Mouse (Mus musculus) E14TG2a.4 (cell line): ENCODE measurements around the gene Cdyl2.

Experiments used
- H3K27me3 ChIP-seq: 2 replicates; pipeline ENCODE4 v1.6.1; 2014; ENCODE audit warnings: low read length, control low read depth; ENCODE audit not compliant: insufficient read depth
- H3K36me3 ChIP-seq: 2 replicates; pipeline ENCODE4 v1.6.1; 2014; ENCODE audit warnings: low read length, control low read depth; ENCODE audit not compliant: insufficient read depth
- H3K4me1 ChIP-seq: replicated peaks from 2 replicates; pipeline ENCODE4 v1.6.1; 2014; ENCODE audit warnings: low read depth, low read length, control low read depth
- H3K4me3 ChIP-seq: replicated peaks from 2 replicates; pipeline ENCODE4 v1.5.1; 2014; ENCODE audit warnings: mild to moderate bottlenecking, low read length
- H3K9me3 ChIP-seq: 2 replicates; pipeline ENCODE4 v1.6.1; 2014; ENCODE audit warnings: low read length, control low read depth
- CTCF ChIP-seq: conservative IDR thresholded peaks from 2 replicates; pipeline ENCODE4 v1.5.1; 2014; ENCODE audit warnings: low read length
- NANOG ChIP-seq: IDR thresholded peaks from 2 replicates; pipeline ENCODE4 v1.6.1; 2014; ENCODE audit warnings: borderline replicate concordance, low read length, mixed read lengths
- POU5F1 ChIP-seq: IDR thresholded peaks from 2 replicates; pipeline ENCODE4 v1.6.1; 2014; ENCODE audit warnings: low read length, borderline replicate concordance

Cdyl2 gene

DNA sequence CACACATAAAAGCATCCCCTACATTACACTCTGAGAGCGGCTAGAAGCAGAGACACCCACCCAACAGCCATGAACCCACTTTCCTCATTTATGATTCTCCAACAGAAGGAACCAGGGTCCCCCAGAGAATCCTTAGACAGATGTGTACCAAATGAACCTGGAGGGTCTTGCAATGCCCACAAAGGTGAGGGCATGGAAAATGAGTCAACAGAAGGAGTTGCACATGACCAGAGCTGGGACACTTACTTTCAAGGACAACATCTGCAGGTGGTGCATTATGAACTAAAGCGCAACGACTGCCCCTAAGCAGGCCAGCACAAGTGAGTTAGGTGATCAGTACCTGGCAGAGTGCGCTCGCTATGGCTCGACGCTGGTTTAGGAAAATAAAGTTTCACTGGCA, 95.6 kb downstream of the Cdyl2 start:
- H3K4me1 ChIP-seq = peaks cover 40% of the 10 kb centered on the region
- no peak for TF ChIP-seq POU5F1
- TF ChIP-seq CTCF = no peak
- TF ChIP-seq NANOG = no peak
- H3K27me3 ChIP-seq = no peaks in the 10 kb centered on the region
- peaks cover 85% of the 10 kb centered on the region for H3K36me3 ChIP-seq
- H3K9me3 ChIP-seq = no peaks in the 10 kb centered on the region
- H3K4me3 ChIP-seq = no peak overlapping the region

DNA sequence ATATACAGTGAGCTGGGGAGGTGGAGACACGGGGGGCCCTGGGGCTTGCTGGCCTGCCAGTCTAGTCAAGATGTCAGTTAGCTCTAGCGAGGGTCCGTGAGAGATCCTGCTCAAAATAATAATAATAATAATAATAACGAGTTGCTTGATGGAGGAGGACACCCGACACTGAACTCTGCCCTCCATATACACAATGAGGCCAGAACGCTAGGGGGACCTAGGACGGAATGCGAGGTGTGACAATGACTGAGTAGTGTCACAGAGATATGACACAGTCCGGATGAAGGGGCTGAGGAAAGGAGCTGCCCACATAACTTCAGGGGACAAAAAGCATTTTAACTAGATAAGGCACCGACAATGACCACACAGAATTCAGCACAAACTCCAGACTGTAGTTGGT, 96.4 kb downstream of the Cdyl2 start:
- peaks cover 42% of the 10 kb centered on the region for H3K4me1 ChIP-seq
- H3K36me3 ChIP-seq = peaks cover 85% of the 10 kb centered on the region
- no peak overlapping the region for H3K4me3 ChIP-seq
- no peaks in the 10 kb centered on the region for H3K9me3 ChIP-seq
- H3K27me3 ChIP-seq = no peaks in the 10 kb centered on the region
- TF ChIP-seq POU5F1 = no peak
- TF ChIP-seq NANOG = no peak
- no peak for TF ChIP-seq CTCF

DNA sequence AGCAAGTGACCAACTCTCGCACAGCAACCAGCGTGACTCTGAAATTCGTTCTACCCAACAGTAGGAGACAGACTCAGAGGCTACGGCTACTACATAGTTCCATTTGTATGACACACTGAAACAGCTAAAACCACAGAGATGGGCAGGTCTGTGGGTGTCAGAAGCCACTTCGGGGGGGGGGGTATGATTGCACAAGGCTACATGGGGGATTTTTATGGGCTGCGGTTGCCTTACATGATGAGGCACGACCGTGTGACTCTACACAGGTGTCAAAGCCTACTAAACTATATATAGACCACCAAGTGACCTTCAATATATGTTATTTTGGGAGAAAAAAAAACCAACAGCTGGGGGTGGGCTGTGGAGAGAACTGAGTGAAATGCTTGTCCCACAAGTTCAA, 96.8 kb downstream of the Cdyl2 start:
- Histone ChIP-seq H3K9me3 (no peaks in the 10 kb centered on the region), H3K27me3 (no peaks in the 10 kb centered on the region), H3K36me3 (peaks cover 81% of the 10 kb centered on the region), H3K4me1 (peaks cover 46% of the 10 kb centered on the region), H3K4me3 (no peak overlapping the region)
- no peak for TF ChIP-seq CTCF
- TF ChIP-seq POU5F1 = no peak
- TF ChIP-seq NANOG = no peak

DNA sequence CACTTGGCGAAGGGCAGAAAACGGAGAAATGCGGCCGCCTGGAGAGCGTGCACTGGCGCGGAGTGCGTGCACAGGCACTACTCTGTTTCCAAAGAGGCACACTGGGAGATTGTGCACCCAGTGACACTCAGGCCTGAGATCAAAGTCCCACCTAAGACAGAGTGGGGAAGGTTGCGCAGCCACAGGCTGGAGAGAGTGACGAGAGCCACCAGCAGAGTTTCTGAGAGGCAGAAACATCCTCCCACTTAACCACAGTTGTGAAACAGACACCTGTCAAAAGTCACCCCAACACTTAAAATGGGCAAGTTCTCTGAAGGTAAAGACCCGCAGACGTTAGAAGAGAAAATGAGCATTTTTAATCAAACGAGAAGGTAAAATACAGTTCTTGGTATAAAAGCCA, 97.5 kb downstream of the Cdyl2 start:
- no peaks in the 10 kb centered on the region for H3K27me3 ChIP-seq
- TF ChIP-seq POU5F1 (no peak), CTCF (no peak), NANOG (no peak)

DNA sequence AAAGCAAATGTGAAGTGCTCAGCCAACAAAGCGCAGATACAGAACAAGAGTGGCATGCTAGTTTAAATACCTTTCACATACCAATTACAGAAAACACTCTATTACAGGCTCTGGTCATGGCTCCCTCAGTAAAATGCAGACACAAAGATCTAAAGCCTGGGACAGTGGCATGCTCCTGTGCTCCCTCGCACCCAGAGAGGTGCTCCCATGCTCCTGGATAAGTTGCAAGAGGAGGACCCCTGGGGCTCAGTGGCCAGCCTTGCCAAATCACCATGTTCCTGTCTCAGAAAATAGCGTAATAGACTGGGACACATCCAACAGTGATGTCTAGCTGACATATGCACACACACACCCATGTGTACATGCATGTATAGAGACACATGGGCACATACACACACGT, 98.4 kb downstream of the Cdyl2 start:
- Histone ChIP-seq H3K36me3 (peaks cover 78% of the 10 kb centered on the region), H3K9me3 (no peaks in the 10 kb centered on the region), H3K27me3 (no peaks in the 10 kb centered on the region), H3K4me3 (no peak overlapping the region), H3K4me1 (peaks cover 58% of the 10 kb centered on the region)
- no peak for TF ChIP-seq POU5F1
- no peak for TF ChIP-seq NANOG
- TF ChIP-seq CTCF = no peak

More for the DNA sequence above, 97.5 kb downstream of the Cdyl2 start:
- Histone ChIP-seq H3K4me1 (peaks cover 50% of the 10 kb centered on the region), H3K36me3 (peaks cover 74% of the 10 kb centered on the region), H3K9me3 (no peaks in the 10 kb centered on the region), H3K4me3 (no peak overlapping the region)

DNA sequence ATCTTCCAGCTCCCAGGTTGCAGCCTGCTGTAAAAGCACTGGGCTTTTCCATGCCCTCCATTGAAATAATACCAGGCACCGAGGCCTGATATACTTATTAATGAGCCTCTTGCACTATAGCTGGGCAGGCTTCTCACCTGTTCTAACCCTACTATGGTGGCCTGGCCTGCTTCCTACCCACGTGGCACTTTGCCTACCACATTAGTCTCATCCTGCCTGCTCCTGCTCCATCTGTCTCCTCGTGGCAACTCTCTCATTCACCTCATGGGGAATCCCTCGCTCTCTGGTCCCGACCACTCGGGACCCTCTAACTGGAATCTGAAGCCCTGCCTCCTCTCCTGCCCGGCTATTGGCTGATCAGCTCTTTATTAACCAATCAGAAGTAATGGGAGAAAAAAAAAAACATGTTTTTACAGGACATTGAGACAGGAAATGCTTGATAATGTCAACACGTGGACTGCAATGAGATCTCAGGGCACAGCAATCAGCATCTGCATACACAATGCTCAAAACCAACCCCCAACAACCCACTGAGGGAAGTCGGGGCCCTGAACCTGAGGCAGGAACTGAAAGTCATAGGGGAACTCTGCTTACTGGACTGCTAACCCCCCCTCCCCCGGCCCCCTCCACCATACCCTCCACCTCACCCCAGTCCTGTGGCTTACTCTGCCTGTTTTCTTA, 99.2 kb downstream of the Cdyl2 start:
- Histone ChIP-seq H3K27me3 (no peaks in the 10 kb centered on the region), H3K36me3 (peaks cover 78% of the 10 kb centered on the region), H3K4me3 (no peak overlapping the region), H3K4me1 (peaks cover 63% of the 10 kb centered on the region), H3K9me3 (no peaks in the 10 kb centered on the region)
- TF ChIP-seq NANOG = no peak
- TF ChIP-seq POU5F1 = no peak
- TF ChIP-seq CTCF = no peak

DNA sequence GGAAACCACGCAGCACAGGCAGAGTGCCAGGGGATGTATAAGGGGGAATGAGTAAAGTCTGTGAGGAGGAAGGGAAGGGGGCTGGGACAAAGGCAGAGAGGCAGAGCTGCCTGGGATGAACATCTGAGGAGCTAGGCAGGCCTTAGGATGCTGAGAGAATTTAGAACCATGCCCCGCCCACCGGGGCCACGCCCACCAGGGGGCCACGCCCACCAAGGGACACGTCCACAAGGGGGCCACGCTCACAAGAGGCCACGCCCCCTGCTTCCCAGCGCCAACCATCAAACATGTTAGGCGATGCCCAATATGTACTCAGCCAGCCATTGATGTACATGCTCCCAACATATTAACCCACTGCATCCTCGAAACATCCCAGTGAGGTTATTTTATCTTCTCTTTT, 102.7 kb downstream of the Cdyl2 start:
- Histone ChIP-seq H3K27me3 (no peaks in the 10 kb centered on the region), H3K36me3 (peaks cover 80% of the 10 kb centered on the region), H3K9me3 (no peaks in the 10 kb centered on the region), H3K4me1 (peaks cover 83% of the 10 kb centered on the region), H3K4me3 (no peak overlapping the region)
- no peak for TF ChIP-seq NANOG

DNA sequence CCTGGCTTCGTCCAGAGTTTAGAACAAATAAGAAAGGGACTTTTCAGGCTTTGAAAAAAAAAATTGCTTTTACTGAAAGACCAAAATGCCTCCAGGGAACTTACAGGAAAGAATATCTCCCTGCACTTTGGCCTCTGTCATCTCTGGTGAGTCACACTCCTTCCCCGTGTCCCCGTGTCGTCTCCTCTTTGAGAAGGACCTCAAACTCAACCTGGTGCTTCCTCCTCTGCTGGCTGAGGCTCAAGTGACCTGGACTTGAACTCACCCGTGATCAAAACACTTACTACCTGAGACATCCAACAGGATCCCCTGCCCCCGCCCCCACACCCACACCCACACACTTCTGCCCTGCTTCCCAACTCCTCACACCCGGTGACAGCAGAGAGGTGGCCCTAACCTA, 103.8 kb downstream of the Cdyl2 start:
- peaks cover 80% of the 10 kb centered on the region for H3K36me3 ChIP-seq
- H3K4me3 ChIP-seq = no peak overlapping the region
- peaks cover 83% of the 10 kb centered on the region for H3K4me1 ChIP-seq
- H3K9me3 ChIP-seq = no peaks in the 10 kb centered on the region
- TF ChIP-seq CTCF (no peak), NANOG (no peak), POU5F1 (no peak)
- no peaks in the 10 kb centered on the region for H3K27me3 ChIP-seq

DNA sequence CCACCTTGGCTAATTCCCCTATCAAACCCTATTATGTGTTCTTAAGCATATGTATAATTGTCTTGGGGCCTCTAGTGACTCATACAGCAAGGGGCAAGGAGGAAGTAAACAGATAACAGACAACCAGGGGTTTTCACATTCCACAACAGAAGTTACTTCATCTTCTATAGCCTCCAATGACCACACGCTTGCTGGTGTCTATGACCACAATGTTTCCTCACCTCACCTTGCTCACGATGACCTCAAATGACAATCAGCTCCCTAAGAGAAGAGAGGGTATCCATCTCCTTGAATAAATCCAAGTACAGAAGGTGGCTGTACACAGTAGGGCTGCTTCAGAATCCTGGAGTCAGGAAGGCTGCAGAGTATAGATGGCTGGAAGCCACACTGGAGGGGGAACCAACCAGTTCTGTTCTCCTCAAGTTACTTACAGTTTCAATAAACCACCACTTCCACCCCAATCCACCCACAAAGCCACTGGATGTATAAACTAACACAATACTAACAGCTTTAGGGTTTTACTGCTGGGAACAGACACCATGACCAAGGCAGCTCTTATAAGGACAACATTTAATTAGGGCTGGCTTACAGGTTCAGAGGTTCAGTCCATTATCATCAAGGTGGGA, 104.8 kb downstream of the Cdyl2 start:
- peaks cover 91% of the 10 kb centered on the region for H3K4me1 ChIP-seq
- TF ChIP-seq NANOG = no peak
- TF ChIP-seq POU5F1 = no peak
- TF ChIP-seq CTCF = no peak
- H3K4me3 ChIP-seq = no peak overlapping the region
- no peaks in the 10 kb centered on the region for H3K27me3 ChIP-seq
- H3K9me3 ChIP-seq = no peaks in the 10 kb centered on the region
- H3K36me3 ChIP-seq = peaks cover 81% of the 10 kb centered on the region
